ENCODE assay signal across 8 mouse cellular contexts in genomic region chr13:89739696-89740242, GRCm38 (mm10). TPM values are rescaled to one million over a fixed set of nuclear protein-coding genes. Genes with fewer than 3 reads are reported as not detected.
DNase-seq lines count a peak whose midpoint lies in the region; ATAC-seq and TF ChIP-seq lines count a peak whose summit lies in the region.

No protein-coding gene starts in this region.

- peak; percentile 67 for DNase-seq in embryo, embryonic 9.5 days (ENCODE audit: extremely low spot score)
- DNase-seq in embryo, embryonic 11 days = no peak
- no peak for DNase-seq in thymus, adult 2 months
- DNase-seq in thymus, postnatal 25 days = no peak
- no peak for DNase-seq in urinary bladder, postnatal 10 days (ENCODE audit: low spot score)
- no peak for DNase-seq in T-cell, adult 2 months (ENCODE audit: low spot score)

- TF ChIP-seq CTCF in thymus, adult 2 months (IDR thresholded peaks at IDR 0.05; ENCODE audit: borderline replicate concordance, control insufficient read depth, extremely low read depth, insufficient read depth, low read length, poor library complexity) = no peak

- TF ChIP-seq POLR2A in thymus, adult 2 months (IDR thresholded peaks at IDR 0.05; ENCODE audit: control insufficient read depth, extremely low read depth, insufficient read depth, low read length, poor library complexity) = no peak
- TF ChIP-seq POLR2A in myocyte (IDR thresholded peaks at IDR 0.05; ENCODE audit: insufficient read length, low read depth) = no peak

- peak overlapping the region; percentile 71 for H3K9ac ChIP-seq in intestine, embryonic 16.5 days (ENCODE audit: low read depth, low read length)

- 1% methylated on average over 24 of the region's 24 CpGs for WGBS in thymus, adult 2 months
- WGBS in intestine, embryonic 16.5 days = under 1% methylated on average over 24 of the region's 24 CpGs

- peaks cover 13% of the 10 kb centered on the region for H3K27me3 ChIP-seq in thymus, adult 2 months (ENCODE audit: control insufficient read depth, insufficient read depth, low read length)
- 0 out of 2 replicates have a peak, but pooled peaks cover 7% of the 10 kb centered on the region for H3K27me3 ChIP-seq in intestine, embryonic 16.5 days (replicated peaks; ENCODE audit: control insufficient read depth, insufficient read depth, low read length)
- no peaks in the 10 kb centered on the region for H3K27me3 ChIP-seq in myocyte (ENCODE audit: control insufficient read depth, insufficient read depth, insufficient read length)

- H3K4me1 ChIP-seq in thymus, adult 2 months (replicated peaks; ENCODE audit: control insufficient read depth, insufficient read depth, low read length) = peaks cover 14% of the 10 kb centered on the region
- peaks cover 19% of the 10 kb centered on the region for H3K4me1 ChIP-seq in intestine, embryonic 16.5 days (ENCODE audit: control insufficient read depth, insufficient read depth, low read length)

- no peak overlapping the region for H3K27ac ChIP-seq in thymus, adult 2 months (ENCODE audit: control insufficient read depth, insufficient read depth, low read length)
- peak overlapping the region; percentile 85 for H3K27ac ChIP-seq in intestine, embryonic 16.5 days (ENCODE audit: low read length)

- H3K4me2 ChIP-seq in intestine, embryonic 16.5 days (ENCODE audit: low read depth, low read length) = peak overlapping the region; percentile 91
- H3K4me2 ChIP-seq in myocyte (ENCODE audit: low read depth) = peak overlapping the region; percentile 94

- H3K36me3 ChIP-seq in thymus, adult 2 months (ENCODE audit: control insufficient read depth, insufficient read depth, low read length) = no peaks in the 10 kb centered on the region
- no peaks in the 10 kb centered on the region for H3K36me3 ChIP-seq in intestine, embryonic 16.5 days (ENCODE audit: control insufficient read depth, insufficient read depth, low read length)
- H3K36me3 ChIP-seq in myocyte (ENCODE audit: control insufficient read depth, insufficient read depth) = no peaks in the 10 kb centered on the region

- peak overlapping the region; percentile 7 for H3ac ChIP-seq in myocyte (ENCODE audit: control insufficient read depth, insufficient read length)

- peak overlapping the region; percentile 70 for H3K4me3 ChIP-seq in thymus, adult 2 months (ENCODE audit: control insufficient read depth, insufficient read depth, low read length)
- H3K4me3 ChIP-seq in intestine, embryonic 16.5 days (ENCODE audit: low read length) = peak overlapping the region; percentile 70
- peak overlapping the region; percentile 90 for H3K4me3 ChIP-seq in myocyte

- peak; percentile 50 for ATAC-seq in intestine, embryonic 16.5 days

- no peaks in the 10 kb centered on the region for H3K9me3 ChIP-seq in intestine, embryonic 16.5 days (ENCODE audit: control insufficient read depth, low read length)

- H3K79me2 ChIP-seq in myocyte (ENCODE audit: control insufficient read depth, insufficient read depth) = peaks cover 38% of the 10 kb centered on the region

TF ChIP-seq in myocyte, 11 proteins besides CTCF, POLR2A, EP300 and RAD21:
- TF ChIP-seq TCF12 (IDR thresholded peaks at IDR 0.05; ENCODE audit: insufficient read depth, poor library complexity, severe bottlenecking) = no peak
- no peak for TF ChIP-seq USF1 (IDR thresholded peaks at IDR 0.05; ENCODE audit: low read depth)
- no peak for TF ChIP-seq MYOG (IDR thresholded peaks at IDR 0.05; ENCODE audit: control insufficient read depth in 1 of 3, insufficient read depth in 1 of 3, insufficient read length in 2 of 3, low read depth in 2 of 3)
- TF ChIP-seq E2F4 (IDR thresholded peaks at IDR 0.05; ENCODE audit: insufficient read depth) = no peak
- TF ChIP-seq CEBPB (IDR thresholded peaks at IDR 0.05; ENCODE audit: insufficient read depth, poor library complexity, severe bottlenecking) = no peak
- no peak for TF ChIP-seq REST (IDR thresholded peaks at IDR 0.05; ENCODE audit: insufficient read depth, insufficient read length)
- TF ChIP-seq TCF3 (IDR thresholded peaks at IDR 0.05; ENCODE audit: insufficient read length, low read depth) = no peak

RNA-seq across cellular contexts. Expression of gene Vcan, which starts 2.5 kb away (rescaled TPM):
- polyA plus RNA-seq in thymus, adult 2 months (2012; rRNA removed) = 1.4 and 2.7 TPM in 2 replicates
- 13.3 and 15.6 TPM in 2 replicates for polyA plus RNA-seq in intestine, embryonic 16.5 days (2015; fragmentation: Nextera tagmentation; extraction: Ambion mirVana)
- polyA plus RNA-seq in myocyte (2012; fragmentation: generic; extraction: Trizol) = 23.9 TPM
